Mouse (Mus musculus) layer of hippocampus, adult 18-20 months (tissue): ENCODE measurements around the gene Trpc2. TPM values are rescaled to one million over a fixed set of nuclear protein-coding genes. Genes with fewer than 3 reads are reported as not detected.
"Not testable (repeated sequence)": the region's sequence is repeated elsewhere in the genome, so short reads cannot be mapped to it uniquely, and the experiment has no call there.

ENCODE experiments used
- DNase-seq, 2 experiments: peaks; one replicate each; pipeline ENCODE4 v3.0.0; 2022; ENCODE audit warnings: low spot score in 2 of 2
- long read RNA-seq: library from polyadenylated mRNA; stranded (forward); transcript quantifications from one replicate; pipeline ENCODE4 v2.0.0, GENCODE M21; 2021
- total RNA-seq, 2 experiments: library from RNA; stranded (reverse); gene quantifications; 2 replicates each; pipeline ENCODE4 v1.2.3; 2021

Trpc2 gene
- total RNA-seq: 1 to 10 TPM in 1 of 2 experiments, not detected in 1; 1.9 TPM
- long read RNA-seq: 0 reads

GRCm38 (mm10) chr7:102082816-102083215 is at the start of gene Trpc2:
Gene Trpc2, plus strand, starts transcription at chr7:102083116.
- no peak for DNase-seq

GRCm38 (mm10) chr7:102034904-102035303 is 48.0 kb upstream of the Trpc2 start:
- DNase-seq: no peak

DNA sequence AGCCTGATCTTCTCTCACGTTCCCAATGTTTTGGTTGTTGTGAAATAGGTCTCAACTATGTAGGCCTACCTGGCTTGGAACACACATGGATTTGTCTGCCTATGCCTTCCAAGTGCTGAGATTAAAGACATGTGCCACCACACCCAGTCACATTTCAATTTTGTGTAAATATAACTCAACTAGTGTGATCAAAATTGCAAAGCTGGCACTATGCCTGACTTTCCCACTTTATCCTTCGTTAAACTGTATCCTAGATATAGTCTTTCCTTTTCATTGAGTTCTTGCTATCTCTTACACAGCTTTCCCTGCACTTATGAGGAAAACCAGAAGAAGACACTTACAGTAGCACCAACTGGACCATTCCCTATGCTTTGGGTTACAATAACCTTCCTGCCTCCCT is 47.4 kb upstream of the Trpc2 start:
- no peak for DNase-seq

- no peak for DNase-seq
Measured at GRCm38 (mm10) chr7:102037318-102037717, 45.6 kb upstream of the Trpc2 start.

DNA sequence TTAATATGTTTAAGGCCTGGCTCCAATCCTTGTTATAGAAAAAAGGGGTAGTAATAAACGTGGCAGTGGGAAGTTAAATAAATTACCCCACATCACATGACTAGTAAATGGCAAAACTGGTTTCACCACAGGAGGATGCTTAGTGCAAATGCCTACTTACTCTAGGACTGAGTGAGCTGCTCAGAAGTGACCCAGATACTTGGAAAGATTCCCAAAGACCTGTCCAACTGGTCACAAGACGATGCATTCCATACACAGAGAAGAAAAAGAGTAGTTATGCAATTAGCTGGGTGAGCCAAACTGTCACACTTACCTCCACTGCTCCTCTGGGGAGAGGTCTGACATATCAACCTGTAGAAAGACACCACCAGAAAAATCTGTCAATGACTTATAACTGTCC is 40.6 kb upstream of the Trpc2 start:
- no peak for DNase-seq

DNA sequence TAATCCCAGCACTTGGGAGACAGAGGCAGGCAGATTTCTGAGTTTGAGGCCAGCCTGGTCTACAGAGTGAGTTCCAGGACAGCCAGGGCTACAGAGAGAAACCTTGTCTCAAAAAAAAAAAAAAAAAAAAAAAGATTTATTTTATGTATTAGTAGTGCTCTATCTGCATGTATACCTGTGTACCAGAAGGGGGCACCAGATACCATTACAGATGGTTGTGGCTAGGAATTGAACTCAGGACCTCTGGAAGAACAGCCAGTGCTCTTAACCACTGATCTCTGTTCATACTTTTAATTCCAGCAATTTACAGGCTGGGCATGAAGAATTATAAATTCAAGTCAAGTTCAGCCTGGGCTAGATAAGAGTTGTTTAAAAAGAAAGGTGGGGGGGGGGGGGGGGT is 34.4 kb upstream of the Trpc2 start:
- not testable (repeated sequence) for DNase-seq

DNA sequence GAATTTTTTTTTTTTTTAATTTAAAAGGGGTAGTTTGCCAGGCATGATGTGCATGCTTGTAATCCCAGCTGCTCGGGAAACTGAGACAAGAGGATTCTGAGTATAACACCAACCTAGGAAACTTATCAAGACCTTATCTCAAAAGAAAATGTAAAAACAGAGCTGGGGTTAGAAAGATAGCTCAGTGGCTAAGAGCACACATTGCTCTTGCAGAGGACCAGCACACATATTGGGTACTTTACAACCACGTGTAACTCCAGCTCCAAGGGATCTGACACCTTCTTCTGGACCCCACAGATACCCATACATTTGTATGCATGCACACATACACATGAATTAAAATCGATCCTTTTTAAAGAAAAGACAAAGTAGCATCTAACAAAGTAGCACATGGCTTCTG is 21.6 kb upstream of the Trpc2 start:
- DNase-seq: no peak

DNA sequence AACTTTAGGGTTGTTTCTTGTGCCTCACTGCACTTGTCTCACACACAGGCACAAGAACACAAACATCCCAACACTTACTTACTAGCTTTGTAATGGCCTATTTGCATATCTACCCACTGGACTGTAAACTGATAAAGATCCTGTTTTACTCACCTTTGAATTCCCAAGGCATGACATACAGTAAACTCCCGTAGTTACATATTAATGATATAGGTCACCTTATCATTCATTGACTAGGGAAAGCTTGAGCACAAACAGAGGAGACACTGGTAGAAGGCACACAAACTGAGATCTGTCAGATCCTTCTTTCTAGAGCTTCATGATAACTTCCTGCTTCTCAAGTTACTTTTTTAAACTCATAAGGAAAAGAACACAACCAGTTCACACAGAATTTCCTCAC is 20.7 kb upstream of the Trpc2 start:
- no peak for DNase-seq

DNA sequence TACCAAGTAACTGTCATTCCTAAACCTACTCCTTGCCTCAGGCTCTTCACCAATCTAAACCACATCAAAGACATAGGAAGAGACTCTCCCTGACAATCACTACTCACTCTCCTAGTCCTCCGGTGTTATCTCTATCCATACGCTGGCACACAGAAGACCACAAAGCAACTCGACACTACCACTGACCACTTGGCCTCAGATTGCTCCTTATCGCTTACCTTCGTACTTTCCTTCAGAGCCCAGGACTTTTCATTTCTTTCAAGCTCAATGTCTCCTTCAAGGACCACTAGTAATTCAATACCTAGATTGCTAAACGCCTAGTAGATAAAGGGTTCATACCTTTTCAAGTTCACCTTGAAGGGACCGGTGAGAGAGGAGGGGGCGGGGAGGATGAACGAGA is 19.0 kb upstream of the Trpc2 start:
- DNase-seq: no peak

DNA sequence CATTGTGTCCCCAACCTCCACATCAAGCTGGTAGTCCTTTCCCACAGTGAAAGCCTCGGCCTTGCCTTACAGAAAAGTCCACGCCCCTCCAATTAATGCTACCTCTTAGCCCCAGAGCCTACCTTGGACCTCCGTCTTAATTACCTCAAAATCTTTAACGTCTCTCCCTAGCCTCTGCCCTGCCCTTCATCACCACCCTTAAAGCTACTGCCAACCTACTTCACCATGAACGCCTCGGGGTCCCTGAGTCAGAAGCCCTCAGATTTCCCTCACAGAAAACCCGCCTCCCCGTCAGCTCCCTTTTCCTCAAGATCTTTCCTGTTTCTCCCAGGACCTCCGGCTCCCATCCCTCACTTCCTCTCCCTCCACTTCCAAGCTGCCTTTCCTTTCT is 18.3 kb upstream of the Trpc2 start:
- peak in 1 of 2 experiments; percentile 25 for DNase-seq

GRCm38 (mm10) chr7:102065046-102065891 is 17.6 kb upstream of the Trpc2 start, which contains the start of the genes Rnf121, Xndc1 and Xntrpc:
Gene Rnf121, minus strand, starts transcription at chr7:102065469.
Gene Xndc1, plus strand, starts transcription at chr7:102065511.
Gene Xntrpc, plus strand, starts transcription at chr7:102065713.
- peak; percentile 92 to 95 for DNase-seq

GRCm38 (mm10) chr7:102066363-102066762 is 16.6 kb upstream of the Trpc2 start:
- DNase-seq: no peak

DNA sequence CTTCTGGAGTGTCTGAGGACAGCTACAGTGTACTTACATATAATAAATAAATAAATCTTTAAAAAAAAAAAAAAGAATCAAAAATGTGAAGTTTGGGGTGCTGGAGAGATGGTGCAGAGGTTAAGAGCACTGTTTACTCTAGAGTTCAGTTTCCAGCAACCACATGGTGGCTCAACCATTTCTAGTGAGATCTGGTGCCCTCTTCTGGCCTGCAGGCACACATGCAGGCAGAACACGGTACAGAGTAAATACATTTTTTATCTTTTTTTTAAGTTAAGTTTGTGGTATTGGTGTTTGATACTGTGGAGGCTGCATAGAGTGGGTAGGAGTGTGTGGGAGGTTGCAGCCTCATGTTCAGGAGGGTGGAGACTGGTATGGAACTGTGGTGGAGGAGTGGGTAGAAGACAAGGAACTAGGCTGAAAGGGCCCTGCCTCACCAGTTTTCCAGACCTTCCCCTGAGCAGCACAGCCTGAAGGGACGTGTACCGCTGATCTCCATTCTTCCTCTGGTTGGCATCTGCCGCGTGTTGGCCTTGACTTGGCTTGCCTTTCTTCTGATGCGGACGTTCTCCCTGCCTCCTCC is 6.1 kb upstream of the Trpc2 start:
- peak in 1 of 2 experiments; percentile 19 for DNase-seq

- peak in 1 of 2 experiments; percentile 49 for DNase-seq
Measured at GRCm38 (mm10) chr7:102078517-102078916, 4.4 kb upstream of the Trpc2 start.

DNA sequence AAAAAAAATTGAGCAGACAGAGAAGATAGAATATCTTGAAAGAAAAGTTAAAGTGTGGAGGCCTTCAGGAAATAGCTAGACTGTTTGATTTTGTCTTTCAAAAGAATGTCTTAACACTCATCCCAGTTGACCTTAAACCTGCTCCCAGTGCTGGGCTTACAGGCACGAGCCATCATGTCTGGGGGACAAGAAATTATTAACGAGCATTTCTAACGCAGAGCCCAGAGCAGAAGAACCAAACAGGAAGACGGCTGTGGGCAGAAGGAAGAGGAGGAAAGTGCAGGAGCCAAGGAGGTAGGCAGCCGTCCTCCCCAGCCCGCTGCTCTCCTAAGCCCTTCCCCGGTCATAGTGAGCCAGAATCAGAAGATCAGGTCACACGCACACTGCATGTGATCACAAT is 2.6 kb upstream of the Trpc2 start:
- DNase-seq: no peak

DNA sequence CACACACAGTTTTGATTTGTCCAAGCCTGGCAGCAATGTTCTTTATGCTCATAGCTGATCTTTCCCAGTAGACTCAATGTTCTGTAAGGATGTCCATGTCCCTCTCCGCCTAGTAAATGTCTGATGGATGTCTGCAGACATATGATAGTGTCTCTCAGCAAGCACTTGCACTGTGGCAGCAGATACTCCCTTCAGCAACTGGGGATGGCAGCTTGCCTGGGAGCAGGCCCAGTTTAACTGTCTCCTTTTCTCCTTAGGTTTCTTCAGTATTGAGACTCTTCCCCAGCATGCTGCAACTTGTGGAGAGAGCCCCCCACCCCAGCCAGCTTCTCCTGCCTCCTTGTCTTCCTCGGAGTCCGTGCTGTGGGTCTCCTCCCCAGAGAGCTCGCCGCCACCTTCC is 1.1 kb upstream of the Trpc2 start:
- DNase-seq: no peak

DNA sequence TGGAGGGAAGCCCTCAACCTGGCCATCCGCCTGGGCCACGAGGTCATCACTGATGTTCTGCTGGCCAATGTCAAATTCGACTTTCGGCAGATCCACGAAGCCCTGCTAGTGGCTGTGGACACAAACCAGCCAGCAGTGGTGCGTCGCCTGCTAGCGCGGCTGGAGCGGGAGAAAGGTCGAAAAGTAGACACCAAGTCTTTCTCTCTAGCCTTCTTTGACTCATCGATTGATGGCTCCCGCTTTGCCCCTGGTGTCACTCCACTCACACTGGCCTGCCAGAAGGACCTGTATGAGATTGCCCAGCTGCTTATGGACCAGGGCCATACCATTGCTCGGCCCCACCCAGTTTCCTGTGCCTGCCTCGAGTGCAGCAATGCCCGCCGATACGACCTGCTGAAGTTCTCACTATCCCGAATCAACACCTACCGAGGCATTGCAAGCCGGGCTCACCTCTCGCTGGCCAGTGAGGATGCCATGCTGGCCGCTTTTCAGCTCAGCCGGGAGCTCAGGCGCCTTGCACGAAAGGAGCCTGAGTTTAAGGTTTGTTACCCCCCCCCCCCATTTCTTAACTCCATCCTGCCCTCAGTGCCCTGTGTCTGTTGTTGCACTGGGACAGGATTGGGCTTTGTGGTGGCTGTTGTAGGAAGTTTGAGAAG is 1.3 kb downstream of the Trpc2 start:
- no peak for DNase-seq

DNA sequence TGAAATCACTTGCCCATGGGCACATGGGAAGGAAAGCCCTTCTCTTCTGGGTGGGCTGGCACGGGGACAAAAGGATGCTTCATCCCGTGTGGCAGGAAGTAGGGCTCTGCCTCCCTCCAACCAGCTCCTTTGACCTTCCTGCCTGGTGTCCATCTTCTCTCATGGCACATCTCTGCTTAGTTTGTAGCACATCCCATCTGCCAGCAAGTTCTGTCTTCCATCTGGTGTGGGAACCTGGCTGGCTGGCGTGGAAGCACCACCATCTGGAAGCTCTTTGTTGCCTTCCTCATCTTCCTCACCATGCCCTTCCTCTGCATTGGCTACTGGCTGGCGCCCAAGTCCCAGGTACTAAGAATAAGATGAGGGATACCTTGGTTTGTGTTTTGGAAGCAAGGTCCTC is 4.4 kb downstream of the Trpc2 start:
- peak in 1 of 2 experiments; percentile 44 for DNase-seq

- no peak for DNase-seq
Measured at GRCm38 (mm10) chr7:102099760-102100661, 17.1 kb downstream of the Trpc2 start.

DNA sequence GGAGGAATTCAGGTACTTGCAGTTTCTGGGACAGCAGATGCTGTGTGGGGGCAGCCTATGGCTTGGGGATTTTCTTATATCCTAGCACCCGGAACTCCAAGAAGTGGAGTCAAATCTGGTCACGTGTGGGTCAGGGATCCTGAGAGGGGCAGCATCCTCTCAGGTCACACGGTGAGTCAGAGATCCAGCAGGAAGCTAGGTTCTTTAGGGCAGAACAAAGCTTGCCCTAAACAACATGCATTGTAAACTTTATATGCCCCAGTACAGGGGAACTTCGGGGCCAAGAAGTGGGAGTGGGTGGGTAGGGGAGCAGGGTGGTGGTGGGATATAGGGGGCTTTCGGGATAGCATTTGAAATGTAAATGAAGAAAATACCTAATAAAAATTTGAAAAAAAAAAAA is 18.0 kb downstream of the Trpc2 start:
- DNase-seq: no peak

DNA sequence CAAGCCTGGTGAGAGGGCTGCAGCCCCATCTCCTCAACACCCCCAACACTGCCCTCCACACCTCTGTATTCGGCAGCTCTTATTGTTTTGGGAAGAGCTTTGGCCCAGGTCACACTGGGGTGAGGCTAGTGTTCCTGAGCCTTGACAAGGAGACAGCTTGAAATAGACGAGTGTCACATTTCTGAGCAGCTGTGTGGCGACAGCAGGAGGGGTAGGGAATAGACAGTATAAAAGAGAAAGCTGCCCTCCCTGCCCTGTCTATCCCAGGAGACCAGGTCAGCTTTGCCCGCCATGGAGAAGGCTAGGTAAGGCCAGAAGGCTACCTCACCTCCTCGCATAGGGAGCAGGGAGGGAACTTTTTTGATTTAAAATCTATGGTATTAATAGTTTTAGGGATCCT is 18.6 kb downstream of the Trpc2 start, which contains the start of gene Art1:
Art1 (plus strand) TSS at position 257 of the 400 bp plus-strand sequence.
- no peak for DNase-seq
